Mouse (Mus musculus) midbrain, embryonic 16.5 days (tissue): ENCODE data around the gene Trap1. TPM values are rescaled to one million over a fixed set of nuclear protein-coding genes. Genes with fewer than 3 reads are reported as not detected.

Experiments used
- ATAC-seq: fragments of 200-750 bp; cut with Nextera tagmentation; 2 replicates; pipeline ENCODE4 v1.8.0; 2017; ENCODE audit warnings: moderate TSS enrichment
- H3K27ac ChIP-seq: fragments of 300-500 bp; sonication (generic); 2 replicates; pipeline ENCODE4 v1.5.1; 2014; ENCODE audit warnings: mild to moderate bottlenecking, low read length, mixed read lengths
- H3K27me3 ChIP-seq: fragments of 300-500 bp; sonication (generic); 2 replicates; pipeline ENCODE4 v1.6.1; 2014; ENCODE audit warnings: low read depth, low read length, mixed read lengths; ENCODE audit not compliant: control insufficient read depth, insufficient read depth
- H3K36me3 ChIP-seq: fragments of 300-500 bp; sonication (generic); 2 replicates; pipeline ENCODE4 v1.6.1; 2014; ENCODE audit warnings: mild to moderate bottlenecking, low read length, moderate library complexity, mixed read lengths; ENCODE audit not compliant: control insufficient read depth, insufficient read depth
- H3K4me1 ChIP-seq: fragments of 300-500 bp; sonication (generic); 2 replicates; pipeline ENCODE4 v1.6.1; 2014; ENCODE audit warnings: mild to moderate bottlenecking, low read length, mixed read lengths; ENCODE audit not compliant: control insufficient read depth, insufficient read depth
- H3K4me2 ChIP-seq: fragments of 300-500 bp; sonication (generic); 2 replicates; pipeline ENCODE4 v1.6.1; 2014; ENCODE audit warnings: mild to moderate bottlenecking, low read length, mixed read lengths
- H3K4me3 ChIP-seq: fragments of 300-500 bp; sonication (generic); 2 replicates; pipeline ENCODE4 v1.5.1; 2014; ENCODE audit warnings: low read depth, mild to moderate bottlenecking, low read length, moderate library complexity, mixed read lengths
- H3K9ac ChIP-seq: fragments of 300-500 bp; sonication (generic); 2 replicates; pipeline ENCODE4 v1.6.1; 2014; ENCODE audit warnings: low read depth, low read length, mixed read lengths
- H3K9me3 ChIP-seq: fragments of 300-500 bp; sonication (generic); replicated peaks from 2 replicates; pipeline ENCODE4 v1.6.1; 2014; ENCODE audit warnings: mild to moderate bottlenecking, low read length, mixed read lengths; ENCODE audit not compliant: control insufficient read depth, poor library complexity, severe bottlenecking
- WGBS: fragments of 180-500 bp; shearing (Covaris S2); extraction: QIAGEN DNeasy Blood & Tissue Kit; methylation state at CpG from one replicate; pipeline ENCODE4 v1.1.7; 2014; 5-methylcytosine and 5-hydroxymethylcytosine counted together
- polyA plus RNA-seq: library from polyadenylated mRNA; unstranded; fragments of >200 nt; fragmentation: Nextera tagmentation; extraction: Ambion mirVana; gene quantifications from 2 replicates; pipeline ENCODE4 v1.2.1, GENCODE M21; 2015

Trap1 gene
- polyA plus RNA-seq = 48.4 and 53.2 TPM in 2 replicates

DNA sequence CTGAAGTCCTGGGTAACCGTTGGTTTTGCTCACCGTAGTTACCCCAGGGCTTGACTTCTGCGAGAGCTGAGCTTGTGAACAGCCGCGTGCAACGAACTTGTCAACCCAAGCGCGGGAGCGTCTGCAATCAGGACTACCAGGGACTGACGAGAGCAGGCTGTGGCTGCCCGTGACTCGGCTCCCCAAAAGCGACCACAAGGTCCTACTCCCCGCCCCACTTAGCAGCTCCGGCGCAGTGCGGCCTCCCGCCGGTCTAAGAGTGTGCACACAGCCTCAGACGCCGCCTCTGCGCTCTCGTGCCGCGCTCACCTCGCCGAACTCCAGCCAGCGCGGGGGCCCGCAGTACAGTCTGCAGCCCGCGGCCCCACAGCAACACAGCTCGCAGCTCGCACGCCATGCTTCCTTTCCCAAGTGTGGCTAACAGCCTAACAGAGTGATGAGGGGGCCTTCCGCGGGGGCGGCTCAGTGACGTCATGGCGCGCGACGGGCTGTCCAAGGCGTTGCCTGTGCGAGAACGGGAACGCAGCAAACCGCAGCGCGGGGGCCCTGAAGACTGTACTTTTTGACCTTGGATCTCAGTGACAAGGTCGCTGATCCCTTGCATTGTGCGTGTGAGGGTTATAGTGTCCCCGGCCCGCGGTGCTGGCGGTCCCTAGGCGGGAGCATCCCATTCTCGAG is at the start of gene Trap1:
TSS of gene Trap1 (minus strand) at position 444 of the 678 bp plus-strand sequence.
- Histone ChIP-seq H3K9ac (peak within 1 kb of the TSS; percentile 91), H3K9me3 (no peaks in the 10 kb centered on the region), H3K36me3 (peaks cover 2% of the 10 kb centered on the region; the same call in 1 of the 2 replicates), H3K27ac (peak within 1 kb of the TSS; percentile 87), H3K4me2 (peak within 1 kb of the TSS; percentile 73), H3K27me3 (no peaks in the 10 kb centered on the region), H3K4me3 (peak within 1 kb of the TSS; percentile 89), H3K4me1 (peaks cover 18% of the 10 kb centered on the region)
- under 1% methylated on average over 58 of the region's 58 CpGs for WGBS
- peak; percentile 96 for ATAC-seq

DNA sequence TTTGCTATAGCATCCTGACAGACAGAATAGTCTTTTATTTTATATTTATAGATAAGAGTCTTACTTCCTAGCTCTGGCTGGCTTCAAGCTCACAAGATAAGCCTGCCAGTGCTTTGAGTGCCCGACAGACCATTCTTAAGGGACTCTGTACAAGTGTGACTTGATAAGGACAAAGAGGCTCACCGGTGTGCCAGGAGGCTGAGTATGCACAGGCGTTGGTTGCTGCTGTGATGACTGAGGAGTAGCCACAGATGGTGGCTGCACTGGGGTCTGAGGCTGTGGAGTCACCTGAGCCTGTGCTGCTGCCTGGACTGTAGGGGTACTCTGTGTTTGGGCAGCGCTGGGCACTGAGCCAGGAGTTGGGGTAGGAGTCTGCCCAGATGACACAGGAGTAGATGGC is 39.4 kb upstream of the Trap1 start:
- no peaks in the 10 kb centered on the region for H3K27me3 ChIP-seq
- peaks cover 30% of the 10 kb centered on the region for H3K36me3 ChIP-seq
- H3K4me3 ChIP-seq = no peak overlapping the region
- ATAC-seq = no peak
- H3K9ac ChIP-seq = no peak overlapping the region
- 92% methylated on average over 4 of the region's 4 CpGs for WGBS
- H3K4me1 ChIP-seq = no peaks in the 10 kb centered on the region
- H3K27ac ChIP-seq = no peak overlapping the region
- H3K9me3 ChIP-seq = no peaks in the 10 kb centered on the region
- no peak overlapping the region for H3K4me2 ChIP-seq

DNA sequence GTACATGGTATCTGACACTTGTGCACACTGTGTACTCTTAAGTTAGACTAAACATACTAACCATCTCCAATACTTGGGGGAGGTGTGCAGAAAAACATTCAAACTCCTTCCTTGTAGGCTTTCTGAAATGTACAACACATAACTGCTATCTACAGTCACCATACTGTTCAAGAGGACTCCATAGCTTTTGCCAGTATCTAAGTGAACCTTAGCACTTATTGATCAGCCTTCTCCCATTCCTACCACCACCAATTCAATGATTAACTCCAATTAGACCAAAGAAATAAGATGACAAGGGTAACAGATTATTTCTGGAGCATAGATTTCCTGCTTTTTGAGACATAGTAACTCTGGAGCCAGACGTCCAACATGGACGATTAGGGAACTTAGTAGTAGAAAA is 22.7 kb upstream of the Trap1 start:
- Histone ChIP-seq H3K4me3 (no peak overlapping the region), H3K9ac (no peak overlapping the region), H3K36me3 (peaks cover 22% of the 10 kb centered on the region), H3K4me2 (no peak overlapping the region), H3K27ac (no peak overlapping the region), H3K27me3 (no peaks in the 10 kb centered on the region), H3K9me3 (no peaks in the 10 kb centered on the region), H3K4me1 (no peaks in the 10 kb centered on the region)
- no peak for ATAC-seq
- 91% methylated on average over 2 of the region's 2 CpGs for WGBS

DNA sequence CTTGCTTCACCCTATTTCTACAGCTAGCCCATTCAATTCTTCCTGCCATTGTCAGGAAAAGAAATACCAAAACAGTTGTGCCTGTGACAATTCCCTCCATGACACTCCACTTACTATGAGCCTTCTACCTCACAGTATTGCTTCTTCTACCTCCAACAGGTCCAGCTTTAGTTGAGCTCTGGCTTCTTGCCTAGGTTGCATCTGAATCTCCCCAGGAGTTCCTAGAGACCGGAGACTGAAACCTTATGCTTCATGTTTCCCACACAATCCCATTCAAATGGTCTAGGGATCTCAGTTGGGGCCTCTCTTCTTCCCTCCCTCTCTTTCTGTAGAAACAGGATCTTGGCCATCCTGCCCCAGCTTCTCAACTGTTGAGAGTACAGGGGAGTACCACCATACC is 19.9 kb upstream of the Trap1 start:
- Histone ChIP-seq H3K4me1 (no peaks in the 10 kb centered on the region), H3K4me2 (no peak overlapping the region), H3K27me3 (no peaks in the 10 kb centered on the region), H3K27ac (no peak overlapping the region), H3K36me3 (peaks cover 43% of the 10 kb centered on the region), H3K4me3 (no peak overlapping the region), H3K9ac (no peak overlapping the region), H3K9me3 (no peaks in the 10 kb centered on the region)
- no peak for ATAC-seq
- 97% methylated on average over 1 of the region's 1 CpGs for WGBS

DNA sequence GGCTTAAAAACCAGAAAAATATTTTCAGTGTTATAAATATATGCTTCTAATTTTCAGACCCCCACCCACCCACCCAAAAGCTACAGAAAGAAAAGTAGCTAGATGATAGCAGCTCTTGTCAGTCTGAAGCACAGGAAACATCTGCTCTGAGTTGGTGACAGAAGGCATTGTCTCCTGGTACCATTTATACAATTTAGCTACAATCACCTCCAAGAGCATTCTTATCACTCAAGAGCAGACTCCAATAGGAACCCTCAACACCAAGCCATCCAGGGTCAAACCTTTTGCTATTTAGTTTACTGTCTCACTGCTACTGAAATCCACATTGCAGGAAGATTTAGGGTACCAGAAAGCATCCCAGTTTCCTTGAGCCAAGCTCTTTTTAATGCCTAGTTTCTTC is 19.3 kb upstream of the Trap1 start:
- Histone ChIP-seq H3K4me3 (no peak overlapping the region), H3K9me3 (no peaks in the 10 kb centered on the region), H3K27ac (no peak overlapping the region), H3K4me1 (no peaks in the 10 kb centered on the region), H3K9ac (no peak overlapping the region), H3K27me3 (no peaks in the 10 kb centered on the region), H3K36me3 (peaks cover 47% of the 10 kb centered on the region), H3K4me2 (no peak overlapping the region)
- no peak for ATAC-seq

DNA sequence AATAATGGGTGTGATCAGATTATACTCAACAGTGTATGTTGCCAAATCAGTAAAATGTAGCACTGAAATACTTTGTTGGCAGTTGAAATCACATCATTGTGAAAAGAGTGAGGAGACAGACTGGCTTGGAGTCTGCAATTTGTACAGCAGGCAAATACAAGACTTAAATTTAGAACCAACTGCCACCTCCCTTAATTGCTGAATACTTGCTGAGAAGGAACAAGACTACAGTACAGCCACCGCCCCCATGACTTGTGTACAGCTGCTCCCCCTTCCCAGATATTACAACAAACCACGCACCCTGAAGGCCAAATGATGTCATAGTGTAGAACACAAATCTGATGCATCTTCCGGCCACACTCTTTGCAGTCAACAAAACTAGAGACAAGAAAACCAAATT is 18.5 kb upstream of the Trap1 start:
- Histone ChIP-seq H3K36me3 (peaks cover 54% of the 10 kb centered on the region), H3K4me3 (no peak overlapping the region), H3K4me1 (no peaks in the 10 kb centered on the region), H3K9ac (no peak overlapping the region), H3K9me3 (no peaks in the 10 kb centered on the region), H3K4me2 (no peak overlapping the region), H3K27ac (no peak overlapping the region), H3K27me3 (no peaks in the 10 kb centered on the region)
- 91% methylated on average over 3 of the region's 3 CpGs for WGBS
- no peak for ATAC-seq

DNA sequence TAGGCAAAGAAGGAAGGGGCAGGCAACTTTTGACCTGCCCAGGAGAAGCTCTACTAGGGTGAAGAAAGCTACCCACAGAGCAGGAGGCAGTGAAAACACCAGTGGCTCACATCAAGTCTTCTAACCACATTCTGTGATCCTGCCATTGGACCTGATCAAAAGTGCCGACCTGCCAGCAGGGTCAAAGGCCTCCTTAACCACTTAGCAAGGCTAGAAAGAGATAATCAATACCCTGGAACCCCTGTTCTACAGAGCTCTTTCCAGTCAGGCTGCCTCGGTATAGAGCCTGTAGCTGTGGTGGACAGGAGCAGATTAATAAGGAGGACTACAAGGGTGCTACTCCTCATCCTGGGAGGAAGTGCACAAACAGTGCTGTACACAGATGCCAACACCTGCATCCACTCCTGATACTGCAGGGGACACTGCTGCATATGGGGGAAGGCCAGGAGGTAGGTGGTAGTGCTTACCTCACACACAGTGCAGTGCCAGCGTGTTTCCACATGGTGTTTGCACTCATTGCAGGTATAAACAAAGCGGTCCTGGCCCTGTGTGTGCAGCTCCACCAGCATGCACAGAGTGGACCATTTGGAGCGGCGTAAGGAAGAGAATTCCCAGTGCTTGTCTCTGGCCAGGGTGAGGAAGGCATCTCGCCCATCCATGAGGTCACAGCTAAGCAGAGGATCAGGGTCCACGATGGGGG is 9.7 kb upstream of the Trap1 start:
- H3K4me1 ChIP-seq = no peaks in the 10 kb centered on the region
- no peak overlapping the region for H3K9ac ChIP-seq
- H3K4me2 ChIP-seq = no peak overlapping the region
- 93% methylated on average over 8 of the region's 8 CpGs for WGBS
- no peaks in the 10 kb centered on the region for H3K9me3 ChIP-seq
- ATAC-seq = no peak
- peaks cover 70% of the 10 kb centered on the region for H3K36me3 ChIP-seq
- H3K4me3 ChIP-seq = no peak overlapping the region
- H3K27me3 ChIP-seq = no peaks in the 10 kb centered on the region
- no peak overlapping the region for H3K27ac ChIP-seq

DNA sequence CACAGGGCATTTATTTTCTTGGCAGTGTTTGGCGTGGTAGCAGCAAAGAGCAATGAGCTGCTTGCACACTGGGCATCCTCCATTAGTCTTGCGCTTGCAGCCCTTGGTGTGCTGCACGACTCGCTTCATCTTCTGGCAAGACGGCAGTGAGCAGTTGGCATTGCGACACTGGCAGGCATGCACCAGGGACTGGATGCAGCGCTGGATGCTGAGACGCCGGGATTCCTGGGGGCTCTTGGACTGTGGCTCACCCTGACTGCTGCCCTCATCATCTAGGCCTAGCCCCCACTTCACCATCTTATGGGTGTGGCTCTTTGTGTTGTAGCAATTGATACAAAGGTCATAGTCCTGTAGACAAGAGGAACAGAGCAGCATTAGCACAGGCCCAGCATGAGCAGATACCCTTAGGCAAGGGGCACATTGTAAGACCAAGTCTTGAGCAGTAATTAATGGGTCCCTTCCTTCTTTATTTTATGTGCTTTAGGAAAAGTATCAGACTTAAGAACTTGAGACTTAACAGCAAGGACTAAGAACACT is 8.3 kb upstream of the Trap1 start:
- no peak overlapping the region for H3K9ac ChIP-seq
- H3K36me3 ChIP-seq = peaks cover 59% of the 10 kb centered on the region
- no peaks in the 10 kb centered on the region for H3K9me3 ChIP-seq
- no peaks in the 10 kb centered on the region for H3K4me1 ChIP-seq
- ATAC-seq = no peak
- no peak overlapping the region for H3K4me3 ChIP-seq
- H3K4me2 ChIP-seq = no peak overlapping the region
- no peaks in the 10 kb centered on the region for H3K27me3 ChIP-seq
- WGBS = 94% methylated on average over 9 of the region's 9 CpGs
- H3K27ac ChIP-seq = no peak overlapping the region

DNA sequence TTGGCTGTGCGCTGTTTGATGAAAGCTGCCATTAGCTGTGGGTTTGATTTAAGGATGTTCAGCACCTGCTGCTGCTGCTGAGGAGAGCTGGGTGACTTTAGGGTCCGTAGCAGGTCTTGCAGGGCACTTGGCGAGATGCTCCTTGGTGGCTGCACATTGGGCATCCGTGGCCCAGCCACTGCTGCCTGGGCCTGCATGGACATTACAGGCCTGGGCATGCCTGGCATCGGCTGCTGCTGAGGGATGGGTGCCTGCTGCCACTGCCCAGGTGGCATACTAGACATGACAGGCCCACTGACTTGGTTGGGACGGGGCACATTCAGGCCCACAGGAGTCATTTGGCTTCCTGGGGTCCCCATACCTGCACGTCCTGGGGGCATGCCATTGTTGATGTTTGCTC is 7.4 kb upstream of the Trap1 start:
- Histone ChIP-seq H3K4me2 (no peak overlapping the region), H3K4me1 (no peaks in the 10 kb centered on the region), H3K27me3 (no peaks in the 10 kb centered on the region), H3K9me3 (no peaks in the 10 kb centered on the region), H3K9ac (no peak overlapping the region), H3K36me3 (peaks cover 50% of the 10 kb centered on the region), H3K4me3 (no peak overlapping the region), H3K27ac (no peak overlapping the region)
- no peak for ATAC-seq
- WGBS = 98% methylated on average over 7 of the region's 7 CpGs
